Mouse (Mus musculus): ENCODE measurements around the gene Pou3f4. TPM values are rescaled to one million over a fixed set of nuclear protein-coding genes. Genes with fewer than 3 reads are reported as not detected.
A peak's percentile ranks its signal among the peaks of the same experiment; 100 is the strongest.

Pou3f4 gene
- not detected in 2 replicates for total RNA-seq (2012; rRNA removed)
- not detected for polyA plus RNA-seq (2012; ENCODE audit: insufficient read depth in 1 of 2, insufficient read length in 2 of 2, low read depth in 1 of 2, low replicate concordance in 2 of 2, missing spikeins in 1 of 2)

DNA sequence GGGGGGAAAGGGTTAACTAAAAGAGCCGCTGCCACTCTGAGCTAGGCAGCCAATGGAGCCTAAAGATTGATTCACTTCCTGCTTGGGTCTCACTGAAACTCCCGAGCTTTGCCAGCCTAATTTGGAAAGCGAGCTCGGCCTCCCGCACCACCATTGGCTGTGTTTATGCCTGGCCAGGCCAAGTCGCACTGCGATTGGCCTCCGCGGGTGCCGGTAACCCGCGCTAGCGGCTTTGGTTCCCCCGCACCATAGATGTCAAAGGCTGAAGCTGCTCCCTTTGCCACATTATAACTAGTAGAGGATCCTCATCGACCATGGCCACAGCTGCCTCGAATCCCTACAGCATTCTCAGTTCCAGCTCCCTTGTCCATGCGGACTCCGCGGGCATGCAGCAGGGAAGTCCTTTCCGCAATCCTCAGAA lies at the start of gene Pou3f4:
Gene Pou3f4, plus strand, starts transcription at position 130 of the 421 bp plus-strand sequence.
- no peak within 1 kb of the TSS for H3K4me3 ChIP-seq (ENCODE audit: control insufficient read depth in 1 of 2, insufficient read depth in 1 of 2, low read depth in 2 of 2, low read length in 2 of 2)
- DNase-seq (ENCODE audit: low read depth, low spot score), result no peak
- H3K36me3 ChIP-seq (ENCODE audit: control insufficient read depth in 1 of 2, insufficient read depth in 2 of 2, low read length in 2 of 2), result peaks cover 0 to 13% of the 10 kb centered on the region in 2 experiments; a peak in 2 of 4 replicates
- TF ChIP-seq UBTF (IDR thresholded peaks at IDR 0.05; ENCODE audit: borderline replicate concordance, insufficient read depth, low read depth, low read length) (no peak), ZNF384 (IDR thresholded peaks at IDR 0.05; ENCODE audit: low read depth, low read length) (no peak), POLR2AphosphoS2 (IDR thresholded peaks at IDR 0.05; ENCODE audit: low read length) (no peak), EP300 (IDR thresholded peaks at IDR 0.05; ENCODE audit: low read depth in 1 of 2, low read length in 2 of 2) (no peak), KAT2A (conservative IDR thresholded peaks at IDR 0.05; ENCODE audit: low read depth, low read length) (no peak), NRF1 (IDR thresholded peaks at IDR 0.05; ENCODE audit: insufficient read depth, low read depth, low read length, poor library complexity, severe bottlenecking) (no peak), MXI1 (IDR thresholded peaks at IDR 0.05; ENCODE audit: low read depth, low read length) (no peak), GABPA (IDR thresholded peaks at IDR 0.05; ENCODE audit: low read depth, low read length) (no peak), MAFK (IDR thresholded peaks at IDR 0.05; ENCODE audit: borderline replicate concordance, low read depth, low read length) (no peak), ZC3H11A (IDR thresholded peaks at IDR 0.05; ENCODE audit: low read depth, low read length) (no peak), GATA1 (IDR thresholded peaks at IDR 0.05; ENCODE audit: low read depth, low read length) (no peak), USF1 (IDR thresholded peaks at IDR 0.05; ENCODE audit: low read depth, low read length) (no peak), MYC (IDR thresholded peaks at IDR 0.05; ENCODE audit: low read depth, low read length) (no peak), MAZ (IDR thresholded peaks at IDR 0.05; ENCODE audit: low read depth, low read length) (no peak), ZMIZ1 (IDR thresholded peaks at IDR 0.05; ENCODE audit: low read depth, low read length) (no peak)
- no peak within 1 kb of the TSS for H3K27ac ChIP-seq (ENCODE audit: control insufficient read depth, low read depth, low read length)
- no peaks in the 10 kb centered on the region for H3K79me2 ChIP-seq (ENCODE audit: control insufficient read depth, insufficient read depth, low read length, poor library complexity)
- no peaks in the 10 kb centered on the region for H3K9me3 ChIP-seq (replicated peaks; ENCODE audit: insufficient read depth, low read length)
- no peak within 1 kb of the TSS for H3K9ac ChIP-seq (ENCODE audit: control insufficient read depth, low read depth, low read length, poor library complexity, severe bottlenecking)
- H3K27me3 ChIP-seq (ENCODE audit: control insufficient read depth in 1 of 2, insufficient read depth in 2 of 2, low read length in 2 of 2), result no peaks in the 10 kb centered on the region
- H3K4me1 ChIP-seq (ENCODE audit: control insufficient read depth in 1 of 2, insufficient read depth in 2 of 2, low read length in 2 of 2), result peaks cover 7 to 9% of the 10 kb centered on the region in 2 experiments

DNA sequence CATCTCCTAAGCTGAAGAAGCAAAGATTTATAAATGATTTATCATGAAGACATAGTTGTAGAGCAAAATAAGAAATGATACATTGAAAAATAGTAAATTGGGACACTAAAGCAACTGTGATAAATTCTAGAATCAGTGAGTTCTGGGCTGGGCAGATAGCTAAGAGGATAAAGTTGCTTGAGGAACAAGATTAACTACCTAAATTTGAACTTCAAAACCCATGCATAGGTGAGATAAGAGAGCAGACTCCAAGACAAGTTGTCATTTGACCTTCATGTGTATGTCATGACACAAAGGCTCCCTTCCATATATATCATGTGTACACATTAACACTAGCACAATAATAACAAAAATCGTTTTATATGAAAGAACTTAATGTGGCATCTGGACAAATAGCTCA lies 48.1 kb upstream of the Pou3f4 start:
- TF ChIP-seq KAT2A (conservative IDR thresholded peaks at IDR 0.05; ENCODE audit: low read depth, low read length) (no peak), EP300 (IDR thresholded peaks at IDR 0.05; ENCODE audit: low read depth in 1 of 2, low read length in 2 of 2) (peak in 1 of 2 experiments; percentile 52; a peak in 2 of 4 replicates), TCF12 (IDR thresholded peaks at IDR 0.05; ENCODE audit: low read depth, low read length) (peak; percentile 71; the same call in 1 of the 2 replicates), GATA1 (IDR thresholded peaks at IDR 0.05; ENCODE audit: low read depth, low read length) (peak; percentile 62), POLR2AphosphoS5 (IDR thresholded peaks at IDR 0.05; ENCODE audit: borderline replicate concordance, low read depth, low read length) (no peak), SMC3 (IDR thresholded peaks at IDR 0.05; ENCODE audit: low read depth, low read length) (no peak)

More for the DNA sequence above, 48.1 kb upstream of the Pou3f4 start:
- DNase-seq (ENCODE audit: low read depth, low spot score), result peak; percentile 23
- H3K79me2 ChIP-seq (ENCODE audit: control insufficient read depth, insufficient read depth, low read length, poor library complexity), result no peaks in the 10 kb centered on the region
- H3K36me3 ChIP-seq (ENCODE audit: control insufficient read depth in 1 of 2, insufficient read depth in 2 of 2, low read length in 2 of 2), result peaks cover 0 to 4% of the 10 kb centered on the region in 2 experiments; a peak in 2 of 4 replicates
- H3K9me3 ChIP-seq (replicated peaks; ENCODE audit: insufficient read depth, low read length), result no peaks in the 10 kb centered on the region
- H3K27me3 ChIP-seq (ENCODE audit: control insufficient read depth in 1 of 2, insufficient read depth in 2 of 2, low read length in 2 of 2), result no peaks in the 10 kb centered on the region
- H3K4me1 ChIP-seq (ENCODE audit: control insufficient read depth in 1 of 2, insufficient read depth in 2 of 2, low read length in 2 of 2), result no peaks in the 10 kb centered on the region
- no peak overlapping the region for H3K4me3 ChIP-seq (ENCODE audit: control insufficient read depth in 1 of 2, insufficient read depth in 1 of 2, low read depth in 2 of 2, low read length in 2 of 2)
- no peak overlapping the region for H3K9ac ChIP-seq (ENCODE audit: control insufficient read depth, low read depth, low read length, poor library complexity, severe bottlenecking)
- H3K27ac ChIP-seq (ENCODE audit: control insufficient read depth, low read depth, low read length), result no peak overlapping the region

Measured in MEL (cell line).